In the genomic region with DNA sequence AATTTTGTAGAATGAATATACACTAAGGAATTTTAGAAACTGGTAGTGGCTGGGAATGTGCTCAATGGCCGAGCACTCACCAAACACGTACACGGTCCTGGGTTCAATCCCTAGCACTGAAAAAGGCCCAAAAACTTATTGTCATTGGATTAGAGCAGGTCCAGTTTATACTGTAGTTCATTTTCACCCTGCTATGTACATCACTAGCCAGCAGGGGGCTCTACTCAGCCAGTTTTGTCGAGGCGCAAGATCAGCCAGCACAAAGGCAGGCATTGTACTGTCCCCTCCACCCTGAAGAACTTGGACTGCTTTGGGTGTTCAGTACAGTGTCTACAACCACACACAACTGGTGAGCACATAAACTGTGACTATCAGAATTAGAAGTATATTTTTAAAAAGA, we compare ENCODE assay signal across 8 mouse cellular contexts. TPM values are rescaled to one million over a fixed set of nuclear protein-coding genes. Genes with fewer than 3 reads are reported as not detected.
A peak's percentile ranks its signal among the peaks of the same experiment; 100 is the strongest.
DNase-seq lines count a peak whose midpoint lies in the region; ATAC-seq and TF ChIP-seq lines count a peak whose summit lies in the region.

No protein-coding gene starts in this region.

- no peak overlapping the region for H3K4me2 ChIP-seq in forebrain, embryonic 12.5 days
- no peak overlapping the region for H3K4me2 ChIP-seq in midbrain, embryonic 16.5 days (ENCODE audit: low read length)
- H3K4me2 ChIP-seq in stomach, embryonic 15.5 days = no peak overlapping the region

- WGBS in forebrain, embryonic 12.5 days = 5% methylated on average over 5 of the region's 5 CpGs
- 6% methylated on average over 5 of the region's 5 CpGs for WGBS in midbrain, embryonic 16.5 days
- 11% methylated on average over 5 of the region's 5 CpGs for WGBS in stomach, embryonic 15.5 days

- no peaks in the 10 kb centered on the region for H3K4me1 ChIP-seq in G1E (ENCODE audit: insufficient read depth, low read depth, low read length)
- no peaks in the 10 kb centered on the region for H3K4me1 ChIP-seq in forebrain, embryonic 12.5 days
- H3K4me1 ChIP-seq in midbrain, embryonic 16.5 days (ENCODE audit: control insufficient read depth, insufficient read depth, low read length) = no peaks in the 10 kb centered on the region
- H3K4me1 ChIP-seq in stomach, embryonic 15.5 days = no peaks in the 10 kb centered on the region

- no peaks in the 10 kb centered on the region; the same call in 1 of the 2 replicates for H3K27me3 ChIP-seq in G1E (ENCODE audit: insufficient read depth, low read length)
- peaks cover 10% of the 10 kb centered on the region; the same call in 1 of the 2 replicates for H3K27me3 ChIP-seq in forebrain, embryonic 12.5 days
- H3K27me3 ChIP-seq in midbrain, embryonic 16.5 days (ENCODE audit: control insufficient read depth, insufficient read depth, low read depth, low read length) = no peaks in the 10 kb centered on the region
- H3K27me3 ChIP-seq in stomach, embryonic 15.5 days (replicated peaks) = peaks cover 9% of the 10 kb centered on the region

- peak; percentile 34; the same call in 1 of the 2 replicates for ATAC-seq in G1E (ENCODE audit: extremely low read depth, insufficient number of reproducible peaks, low FRiP score, poor library complexity, severe bottlenecking)
- peak; percentile 65 for ATAC-seq in forebrain, embryonic 12.5 days (ENCODE audit: low FRiP score)
- peak; percentile 54 for ATAC-seq in inflammation-experienced regulatory T-cells, adult 6 months
- peak; percentile 65; the same call in 1 of the 2 replicates for ATAC-seq in midbrain, embryonic 16.5 days
- peak; percentile 66; the same call in 1 of the 2 replicates for ATAC-seq in stomach, embryonic 15.5 days (ENCODE audit: insufficient read depth, low FRiP score, low read depth)

- peaks cover 11% of the 10 kb centered on the region for H3K36me3 ChIP-seq in G1E (replicated peaks)
- H3K36me3 ChIP-seq in forebrain, embryonic 12.5 days (replicated peaks) = peaks cover 7% of the 10 kb centered on the region; the same call in 1 of the 2 replicates
- H3K36me3 ChIP-seq in midbrain, embryonic 16.5 days (ENCODE audit: control insufficient read depth, insufficient read depth, low read length) = no peaks in the 10 kb centered on the region
- H3K36me3 ChIP-seq in stomach, embryonic 15.5 days = no peaks in the 10 kb centered on the region

- intact Hi-C loops in left cerebral cortex, postnatal 4 days (cut with DNase I) = no loop called here

- no peaks in the 10 kb centered on the region for H3K9me3 ChIP-seq in G1E (replicated peaks)
- H3K9me3 ChIP-seq in forebrain, embryonic 12.5 days = no peaks in the 10 kb centered on the region
- H3K9me3 ChIP-seq in midbrain, embryonic 16.5 days (replicated peaks; ENCODE audit: control insufficient read depth, low read length, poor library complexity, severe bottlenecking) = no peaks in the 10 kb centered on the region
- no peaks in the 10 kb centered on the region for H3K9me3 ChIP-seq in stomach, embryonic 15.5 days

- no peak overlapping the region for H3K4me3 ChIP-seq in G1E (ENCODE audit: low read depth, low read length)
- no peak overlapping the region for H3K4me3 ChIP-seq in forebrain, embryonic 12.5 days (replicated peaks)
- no peak overlapping the region for H3K4me3 ChIP-seq in midbrain, embryonic 16.5 days (ENCODE audit: low read depth, low read length)
- H3K4me3 ChIP-seq in stomach, embryonic 15.5 days (replicated peaks) = no peak overlapping the region

- H3K9ac ChIP-seq in forebrain, embryonic 12.5 days = no peak overlapping the region
- H3K9ac ChIP-seq in midbrain, embryonic 16.5 days (ENCODE audit: low read depth, low read length) = no peak overlapping the region
- H3K9ac ChIP-seq in stomach, embryonic 15.5 days = no peak overlapping the region

- peak; percentile 86 for TF ChIP-seq CTCF in G1E (IDR thresholded peaks at IDR 0.05; ENCODE audit: low read depth, low read length)

- no peak overlapping the region for H3K27ac ChIP-seq in forebrain, embryonic 12.5 days
- H3K27ac ChIP-seq in midbrain, embryonic 16.5 days (ENCODE audit: low read length) = no peak overlapping the region
- H3K27ac ChIP-seq in stomach, embryonic 15.5 days = no peak overlapping the region

- peak; percentile 40 for DNase-seq in 3134 (ENCODE audit: extremely low read depth, insufficient read length, low spot score)
- DNase-seq in G1E (ENCODE audit: low spot score) = peak; percentile 47
- peak; percentile 71 for DNase-seq in cerebellum, adult 11 months
- DNase-seq in left cerebral cortex, postnatal 4 days = peak; percentile 72

RNA-seq across cellular contexts. Expression of gene Rab11fip4, which starts 6.8 kb away (rescaled TPM):
- total RNA-seq in G1E (2014; fragmentation: Nextera tagmentation) (not detected in 2 replicates), G1E (2017) (under 0.01 and 0.05 TPM in 2 replicates)
- not detected in 2 replicates for polyA plus RNA-seq in G1E (2012)
- polyA plus RNA-seq in forebrain, embryonic 12.5 days (2016; fragmentation: Nextera tagmentation; extraction: Ambion mirVana) = 25.6 and 26.8 TPM in 2 replicates
- 10 to 100 TPM; 10.3 to 14.3 (median 12.6) TPM for polyA plus RNA-seq in inflammation-experienced regulatory T-cells, adult 6 months (2017; shearing (Covaris generic))
- 100 to 1,000 TPM; 142 to 144 TPM for total RNA-seq in left cerebral cortex, postnatal 4 days (2021)
- polyA plus RNA-seq in midbrain, embryonic 16.5 days (2015; fragmentation: Nextera tagmentation; extraction: Ambion mirVana) = 27.8 and 29.4 TPM in 2 replicates
- 2.1 and 2.6 TPM in 2 replicates for polyA plus RNA-seq in stomach, embryonic 15.5 days (2015; fragmentation: Nextera tagmentation; extraction: Ambion mirVana)

RNA-seq across cellular contexts. Expression of gene Evi2a, which starts 53.8 kb away (rescaled TPM):
- total RNA-seq in G1E (2014; fragmentation: Nextera tagmentation) (not detected in 2 replicates), G1E (2017) (1.3 and 2.5 TPM in 2 replicates)
- polyA plus RNA-seq in G1E (2012) = 0.03 TPM in 1 of 2 replicates, not detected in the other
- polyA plus RNA-seq in forebrain, embryonic 12.5 days (2016; fragmentation: Nextera tagmentation; extraction: Ambion mirVana) = 2.9 and 3.0 TPM in 2 replicates
- polyA plus RNA-seq in inflammation-experienced regulatory T-cells, adult 6 months (2017; shearing (Covaris generic)) = 10 to 100 TPM; 63.8 to 92.4 (median 76.7) TPM
- total RNA-seq in left cerebral cortex, postnatal 4 days (2021) = 1 to 10 TPM; 1.6 to 3.4 TPM
- polyA plus RNA-seq in midbrain, embryonic 16.5 days (2015; fragmentation: Nextera tagmentation; extraction: Ambion mirVana) = 2.8 and 3.1 TPM in 2 replicates
- 5.3 and 5.4 TPM in 2 replicates for polyA plus RNA-seq in stomach, embryonic 15.5 days (2015; fragmentation: Nextera tagmentation; extraction: Ambion mirVana)

RNA-seq across cellular contexts. Expression of gene Evi2, which starts 53.8 kb away (rescaled TPM):
- total RNA-seq in G1E (2014; fragmentation: Nextera tagmentation) = 1.2 and 3.7 TPM in 2 replicates
- total RNA-seq in G1E (2017) = 0.41 and 0.93 TPM in 2 replicates
- polyA plus RNA-seq in G1E (2012) = not detected in 2 replicates
- polyA plus RNA-seq in forebrain, embryonic 12.5 days (2016; fragmentation: Nextera tagmentation; extraction: Ambion mirVana) = 1.0 and 1.1 TPM in 2 replicates
- polyA plus RNA-seq in inflammation-experienced regulatory T-cells, adult 6 months (2017; shearing (Covaris generic)) = 1 to 10 TPM; 7.2 to 8.4 (median 7.2) TPM
- not detected for total RNA-seq in left cerebral cortex, postnatal 4 days (2021)
- 0.60 and 0.65 TPM in 2 replicates for polyA plus RNA-seq in midbrain, embryonic 16.5 days (2015; fragmentation: Nextera tagmentation; extraction: Ambion mirVana)
- polyA plus RNA-seq in stomach, embryonic 15.5 days (2015; fragmentation: Nextera tagmentation; extraction: Ambion mirVana) = 0.86 and 1.2 TPM in 2 replicates

Comparison
In these comparisons a context has a peak if more than half of its experiments do, and no peak if none do; other contexts are left out.
1. RNA of gene Evi2a, which starts 53.8 kb away (polyA plus RNA-seq): 63.8 to 92.4 TPM in inflammation-experienced regulatory T-cells, adult 6 months; 5.3 to 5.4 TPM in stomach, embryonic 15.5 days, 2.8 to 3.1 TPM in midbrain, embryonic 16.5 days, 2.9 to 3.0 TPM in forebrain, embryonic 12.5 days and 0.03 TPM in G1E; every median in the first group is over 10 times any median in the second.
2. Peak in every context shown above with its lines, with median percentiles within 50 percentile points of each other: DNase-seq and ATAC-seq.